Mouse (Mus musculus) right cerebral cortex, postnatal 10 days (tissue): ENCODE data around the gene Map1b.
A peak's percentile ranks its signal among the peaks of the same experiment; 100 is the strongest.

Experiments
- DNase-seq, 2 experiments: peaks; one replicate each; pipeline ENCODE4 v3.0.0; 2021; ENCODE audit warnings: low spot score in 2 of 2

The Map1b gene

DNA sequence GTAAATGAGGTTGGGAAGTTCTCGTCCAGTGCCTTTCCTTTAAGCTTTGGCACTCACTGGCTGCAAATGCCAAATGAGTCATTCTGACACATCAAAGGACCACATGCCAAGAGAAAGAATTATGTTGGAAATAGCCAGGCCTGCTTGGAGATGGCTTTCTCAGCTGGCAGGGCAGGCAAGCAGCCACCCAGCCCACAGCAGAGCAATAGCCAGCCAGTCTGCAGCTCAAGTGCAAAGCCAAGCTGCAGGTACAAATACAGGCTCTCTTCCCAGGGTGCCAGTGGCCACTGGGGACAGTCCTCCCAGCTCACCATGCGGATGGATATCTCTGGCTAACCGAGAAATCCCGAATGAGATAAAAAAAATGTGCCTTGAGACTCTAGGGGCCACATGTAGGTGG lies 12.1 kb upstream of the Map1b start:
- DNase-seq: no peak

DNA sequence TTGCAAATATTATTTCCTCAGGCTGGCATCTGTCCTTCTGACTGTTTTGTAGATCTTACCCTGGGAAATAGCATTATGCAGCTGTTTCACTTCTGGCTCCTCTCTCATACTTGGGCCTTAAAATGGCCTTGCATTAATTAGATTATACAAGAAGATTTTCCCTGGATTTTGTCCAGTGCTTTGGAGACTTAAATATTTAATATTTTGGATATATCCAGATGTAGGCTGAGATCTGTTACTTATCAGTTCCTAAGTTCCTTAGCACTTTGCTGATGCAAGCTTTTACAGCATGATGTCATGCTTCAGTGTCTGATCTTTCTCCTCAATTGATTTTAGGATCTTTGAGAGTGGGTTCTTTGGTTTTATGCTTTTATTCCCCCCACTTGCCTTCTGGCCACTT lies 11.6 kb upstream of the Map1b start:
- DNase-seq: no peak

DNA sequence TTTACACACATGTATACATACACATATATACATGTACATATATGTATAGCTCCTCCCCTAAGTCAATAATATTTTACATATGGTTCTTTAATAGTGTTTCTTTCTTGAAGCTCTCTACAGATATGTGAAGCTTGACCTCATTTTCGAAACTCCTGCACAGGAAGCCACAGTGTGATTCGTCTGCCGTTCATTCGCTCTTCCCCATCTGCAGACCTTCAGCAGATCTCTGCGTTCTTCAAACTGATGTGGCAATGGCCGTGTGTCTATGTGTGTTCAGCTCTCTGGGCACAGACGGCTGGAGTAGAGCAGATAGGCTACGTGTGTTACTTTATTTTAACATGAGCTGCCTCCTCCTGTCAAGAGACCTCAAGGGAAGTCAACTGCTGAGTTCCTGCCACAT lies 9.2 kb upstream of the Map1b start:
- no peak for DNase-seq

DNA sequence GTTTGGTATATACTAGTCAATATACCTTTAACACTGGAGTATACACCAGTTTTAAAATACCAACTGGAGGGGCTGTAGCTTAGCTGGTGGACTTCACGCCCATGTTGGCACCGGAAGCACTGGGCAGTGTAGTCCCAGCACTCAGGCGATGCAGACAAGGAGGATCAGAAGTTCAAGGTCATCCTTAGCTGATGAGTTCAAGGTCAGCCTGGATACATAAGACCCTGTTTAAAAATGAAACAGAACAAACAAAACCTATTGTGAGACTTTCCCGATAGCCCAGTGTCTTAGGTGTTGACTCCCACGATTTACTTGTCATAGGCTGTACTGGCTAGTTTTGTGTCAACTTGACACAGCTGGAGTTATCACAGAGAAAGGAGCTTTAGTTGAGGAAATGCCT lies 1.5 kb upstream of the Map1b start:
- no peak for DNase-seq

DNA sequence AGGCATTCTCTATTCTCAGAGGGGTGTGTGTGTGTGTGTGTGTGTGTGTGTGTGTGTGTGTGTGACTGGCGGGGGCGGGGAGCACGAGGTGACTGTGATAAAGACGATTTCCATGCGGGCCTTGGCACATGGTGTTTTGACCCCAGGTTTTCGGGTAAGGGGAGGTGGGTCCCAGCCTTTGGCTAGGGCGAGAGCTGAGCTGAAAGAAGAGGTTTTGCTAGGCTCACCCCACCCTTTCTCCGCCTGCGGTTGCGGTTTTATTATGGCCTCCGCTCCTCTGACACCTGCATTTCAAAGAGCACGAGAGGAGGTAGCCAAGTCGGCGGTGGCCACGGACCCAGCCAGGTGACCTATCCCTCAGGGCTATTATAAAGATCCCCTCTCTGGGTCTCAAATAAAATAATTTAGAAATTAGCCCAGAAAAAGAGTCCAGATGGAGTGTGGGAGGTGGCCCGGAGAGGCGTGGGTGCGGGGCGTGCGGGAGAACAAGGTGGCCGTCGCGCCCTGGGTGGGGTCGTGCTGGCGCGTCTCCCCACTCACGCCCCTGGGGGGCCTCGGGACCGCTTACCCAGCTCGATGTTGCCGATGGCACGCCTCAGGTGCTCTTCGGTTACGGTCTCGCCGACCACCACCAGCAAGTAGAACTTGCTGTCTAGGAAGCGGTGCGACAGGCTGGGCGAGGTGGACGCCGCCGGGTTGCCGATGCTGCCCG lies 448 bp downstream of the Map1b start:
- peak in 1 of 2 experiments; percentile 46 for DNase-seq

DNA sequence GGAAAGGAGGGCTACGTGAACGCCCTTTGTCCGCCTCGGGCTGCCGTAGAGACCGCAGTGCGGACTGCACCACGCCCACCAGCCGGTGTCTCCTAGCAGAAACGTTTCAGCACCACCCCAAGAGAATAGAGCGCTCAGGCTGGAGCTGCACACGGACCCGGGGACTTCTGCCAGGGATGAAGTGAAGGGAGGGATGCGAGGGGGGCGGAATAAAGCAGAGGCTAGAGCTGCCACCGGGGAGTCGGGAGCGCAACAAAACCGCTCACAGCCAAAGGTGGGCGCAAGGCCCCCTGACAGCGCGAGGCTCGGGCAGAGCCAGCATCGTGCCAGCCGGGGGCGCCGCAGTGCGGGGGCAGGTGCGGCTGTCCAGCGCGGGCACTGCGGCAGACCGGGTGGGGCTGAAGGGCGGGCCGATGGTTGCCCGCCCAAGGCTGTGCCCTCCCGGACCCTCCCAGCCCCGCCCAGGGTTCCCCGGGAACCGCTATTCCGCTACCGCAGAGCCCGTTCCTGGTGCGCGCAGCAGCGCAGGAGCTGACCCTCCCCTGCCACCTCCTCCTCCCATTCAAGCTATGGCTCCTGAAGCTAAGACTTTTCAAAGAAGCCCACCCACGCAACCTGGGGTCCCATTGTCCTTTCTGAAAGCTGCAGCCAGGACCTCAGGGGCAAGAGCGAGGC lies 1.3 kb downstream of the Map1b start:
- DNase-seq: peak; percentile 80 to 85

DNA sequence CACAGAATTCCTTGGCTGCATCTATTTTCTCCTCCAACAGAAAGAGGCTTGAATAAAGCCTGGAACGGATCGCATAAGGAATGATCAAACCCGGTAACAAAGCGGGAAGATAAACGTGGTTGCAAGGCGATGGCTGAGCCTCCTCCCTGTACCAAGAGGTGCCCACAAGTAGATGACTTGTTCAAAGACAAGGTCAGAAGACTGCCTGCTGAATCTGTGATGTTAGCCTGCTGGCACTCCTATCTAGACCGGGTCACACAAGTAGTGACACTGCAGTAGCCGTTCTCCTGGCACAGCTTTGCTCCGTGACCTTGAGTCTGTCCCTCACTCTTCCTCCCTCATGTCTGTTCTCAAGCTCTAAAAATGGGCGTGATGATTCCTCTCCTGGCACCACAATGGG lies 2.4 kb downstream of the Map1b start:
- peak in 1 of 2 experiments; percentile 57 for DNase-seq

DNA sequence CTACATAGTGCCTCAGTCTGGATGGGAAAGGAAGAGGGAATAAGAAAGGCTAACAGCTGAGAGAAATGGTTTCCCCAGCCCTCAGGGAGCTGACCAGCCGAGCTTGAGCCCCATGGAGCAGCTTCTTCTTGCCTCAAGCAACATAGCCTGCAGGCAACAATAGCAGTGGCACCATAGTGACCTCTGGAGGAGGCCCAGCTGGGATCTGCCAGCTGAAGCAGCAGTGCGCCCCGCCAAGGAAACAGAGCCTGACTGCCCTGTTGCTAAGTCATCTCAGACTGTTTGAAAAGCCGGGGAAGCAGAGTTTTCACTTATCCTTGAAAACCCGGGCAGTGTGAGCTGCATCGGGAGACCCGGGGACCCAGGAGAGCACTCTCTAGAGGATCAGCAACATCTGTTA lies 3.2 kb downstream of the Map1b start:
- DNase-seq: peak; percentile 74

DNA sequence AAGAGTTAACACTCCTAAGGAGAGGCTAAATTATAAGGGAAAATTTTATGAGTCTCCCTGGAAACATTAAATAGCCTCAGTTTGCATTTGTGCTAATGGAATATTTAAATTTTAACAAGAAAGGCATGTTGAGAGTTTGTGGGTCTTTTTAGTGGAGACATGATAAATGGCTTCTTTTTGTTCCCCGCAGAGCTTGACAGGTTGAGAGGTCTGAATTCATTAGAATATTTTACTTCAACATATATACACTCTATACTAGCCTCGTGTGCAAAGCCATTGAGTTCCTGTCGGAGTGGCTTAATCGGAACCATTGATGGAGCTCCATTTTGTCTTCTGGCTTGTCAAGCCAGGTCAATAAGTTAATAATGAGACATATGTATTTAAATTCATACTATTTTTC lies 6.4 kb downstream of the Map1b start:
- DNase-seq: no peak

DNA sequence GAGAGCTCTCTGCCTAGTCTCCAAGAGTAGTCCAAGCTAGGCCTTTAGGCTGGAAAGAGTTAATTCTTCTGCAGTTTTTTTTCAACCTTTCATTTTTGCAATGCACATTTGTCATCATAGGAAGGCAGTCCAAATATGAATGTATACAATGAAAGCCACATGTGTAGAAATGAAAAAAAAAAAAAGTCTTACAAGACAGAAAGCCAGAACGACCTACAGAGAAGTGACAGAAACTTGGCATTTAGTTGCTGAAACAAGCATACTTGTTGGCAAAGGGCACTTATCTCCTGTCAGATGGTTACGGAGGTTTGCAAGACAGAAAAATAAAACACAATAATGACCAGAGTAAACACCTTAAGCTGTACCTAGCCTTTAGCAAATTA lies 9.8 kb downstream of the Map1b start:
- no peak for DNase-seq

DNA sequence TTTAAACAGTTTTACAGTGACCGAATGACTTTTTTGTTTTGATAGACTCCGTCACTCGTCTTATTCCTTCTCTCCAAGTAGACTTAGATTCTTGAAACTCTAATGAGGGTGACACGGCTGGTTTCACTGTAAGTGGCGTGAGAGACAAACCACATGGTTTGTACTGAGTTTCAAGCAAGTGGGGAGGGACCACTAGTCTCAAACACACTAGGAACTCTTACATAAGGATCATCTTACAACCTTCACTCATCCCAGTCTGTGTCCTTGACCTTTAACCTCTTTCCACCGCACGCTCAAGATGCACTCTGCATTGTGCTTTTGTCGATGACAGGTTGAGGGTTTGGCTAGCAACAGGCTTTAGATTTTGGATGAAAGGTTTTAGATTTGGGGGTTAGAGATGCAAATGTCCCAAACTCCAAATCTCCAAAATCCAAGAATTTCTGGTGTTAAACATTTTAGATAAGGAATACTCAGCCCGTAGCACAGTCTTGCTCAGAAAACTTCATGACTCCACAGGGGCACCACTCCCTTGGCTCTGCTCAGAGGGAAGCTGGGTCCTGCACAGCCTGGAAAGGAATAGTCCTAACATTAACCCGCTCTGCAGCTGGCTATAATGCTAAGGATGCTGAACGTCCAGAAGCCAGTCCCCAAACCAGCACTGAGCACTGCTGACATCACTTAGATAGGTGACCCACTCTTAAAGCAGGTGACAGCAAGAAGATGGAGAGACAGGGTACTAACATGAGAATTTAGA lies 10.3 kb downstream of the Map1b start:
- DNase-seq: no peak

DNA sequence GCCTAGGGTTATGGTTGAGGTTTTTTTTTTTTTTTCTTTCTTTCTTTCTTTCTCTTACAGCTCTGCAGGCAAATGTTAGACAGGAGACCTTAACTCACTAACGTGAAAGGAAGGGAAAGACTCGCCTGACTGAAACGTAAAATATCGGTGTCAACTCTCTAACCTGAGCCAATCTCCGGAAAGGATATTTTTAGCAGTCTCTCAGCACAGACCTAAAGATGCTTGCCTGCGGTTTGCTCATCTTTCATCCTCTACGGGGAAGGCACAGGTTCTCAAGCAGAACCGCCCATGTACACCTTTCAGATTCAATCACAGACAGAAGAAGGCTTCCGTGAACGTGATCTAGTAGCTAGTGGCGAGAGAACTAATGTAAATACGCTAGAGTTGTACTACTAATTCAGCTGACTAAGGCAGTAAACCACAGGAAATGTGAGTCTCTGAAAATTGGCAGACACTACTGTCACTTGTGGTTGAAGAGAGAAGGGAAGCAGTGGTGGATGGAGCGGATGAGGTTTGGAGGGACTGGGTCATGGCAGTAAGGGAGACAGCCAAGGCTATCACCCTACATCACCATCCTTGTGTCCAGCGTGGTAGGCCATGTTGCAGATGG lies 12.9 kb downstream of the Map1b start:
- no peak for DNase-seq

DNA sequence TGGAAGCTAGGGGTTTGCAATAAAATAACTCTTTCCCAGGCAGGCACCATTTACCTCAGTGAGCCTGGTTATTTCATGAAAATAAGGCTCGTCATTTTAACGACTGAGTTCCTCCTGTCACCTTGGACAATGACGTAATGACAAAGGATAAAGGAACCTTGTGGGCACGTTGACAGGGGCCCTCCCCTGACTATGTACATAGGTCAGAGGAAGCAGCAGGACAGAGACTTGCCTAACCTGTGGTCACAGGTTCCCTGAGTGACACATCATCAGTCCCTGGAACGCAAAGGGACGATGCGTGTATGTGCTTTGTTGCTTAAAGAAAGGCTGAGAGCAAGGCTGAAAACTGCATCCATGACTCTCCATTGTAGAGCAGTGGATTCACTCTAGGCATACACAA lies 13.4 kb downstream of the Map1b start:
- DNase-seq: no peak

DNA sequence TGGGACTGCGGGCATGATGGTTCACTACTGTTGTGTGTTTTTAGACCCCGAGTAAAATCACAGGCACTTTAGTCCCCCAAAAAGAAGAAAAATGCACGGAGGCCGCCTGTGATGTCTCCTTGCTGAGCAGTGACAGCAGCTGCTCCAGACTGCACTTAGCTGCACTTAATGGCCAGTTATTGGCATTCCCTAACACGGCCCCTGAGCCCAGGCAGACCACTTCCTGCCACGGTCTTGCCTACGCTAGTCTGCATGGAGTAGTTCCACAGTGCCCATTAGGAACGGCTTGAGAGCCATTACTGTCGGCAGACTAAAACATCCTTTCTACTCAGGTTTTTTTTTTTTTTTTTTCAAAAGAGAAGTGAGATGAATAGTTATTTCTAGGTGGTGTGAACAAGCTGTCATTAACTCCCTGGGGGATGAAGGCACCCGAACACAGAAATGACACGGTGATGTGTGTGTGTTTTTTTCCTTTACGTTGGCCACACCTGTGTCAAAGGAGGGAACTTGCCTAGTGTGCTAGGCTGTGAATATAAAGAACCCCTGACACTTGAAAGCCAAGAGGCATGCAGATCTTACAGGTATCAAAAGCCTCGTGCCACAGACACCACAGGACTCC lies 14.1 kb downstream of the Map1b start:
- DNase-seq: no peak

DNA sequence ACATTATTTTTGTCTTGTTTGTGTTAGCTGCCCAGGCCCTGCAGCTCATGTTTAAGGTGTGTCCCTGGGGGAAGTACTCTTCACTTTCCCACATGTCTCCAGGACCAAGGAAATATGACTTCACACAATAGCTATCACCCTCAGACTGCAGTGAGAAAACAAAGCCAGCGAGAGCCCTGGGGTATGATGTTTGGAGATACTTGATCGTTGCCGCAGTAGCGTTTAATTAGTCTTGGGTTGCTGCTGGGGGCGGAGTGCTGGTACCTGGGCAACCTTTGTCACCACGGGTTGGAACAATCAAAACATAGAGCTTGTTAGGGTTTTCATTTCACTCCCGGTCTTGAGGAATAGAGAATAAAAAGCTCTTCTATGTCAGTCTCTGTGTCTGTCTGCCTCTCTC lies 14.9 kb downstream of the Map1b start:
- DNase-seq: no peak

DNA sequence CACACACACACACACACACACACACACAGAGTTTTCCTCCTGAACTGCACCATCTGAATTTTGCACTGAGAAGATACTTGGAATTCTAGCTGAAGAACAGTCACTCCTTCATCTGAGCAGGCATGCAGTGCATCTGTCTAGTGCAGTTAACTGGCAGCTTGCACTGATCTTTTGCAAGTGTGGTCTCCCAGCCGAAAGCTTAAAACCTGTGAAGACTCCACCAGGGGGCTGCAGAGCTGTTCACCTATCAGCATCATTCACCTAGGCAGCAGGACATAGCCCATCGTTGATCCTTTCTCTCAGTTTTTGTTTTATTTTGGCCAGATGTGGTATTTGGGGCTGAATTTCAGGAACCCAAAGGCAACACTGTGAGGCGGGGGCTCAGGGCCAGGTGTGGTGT lies 15.7 kb downstream of the Map1b start:
- DNase-seq: no peak

DNA sequence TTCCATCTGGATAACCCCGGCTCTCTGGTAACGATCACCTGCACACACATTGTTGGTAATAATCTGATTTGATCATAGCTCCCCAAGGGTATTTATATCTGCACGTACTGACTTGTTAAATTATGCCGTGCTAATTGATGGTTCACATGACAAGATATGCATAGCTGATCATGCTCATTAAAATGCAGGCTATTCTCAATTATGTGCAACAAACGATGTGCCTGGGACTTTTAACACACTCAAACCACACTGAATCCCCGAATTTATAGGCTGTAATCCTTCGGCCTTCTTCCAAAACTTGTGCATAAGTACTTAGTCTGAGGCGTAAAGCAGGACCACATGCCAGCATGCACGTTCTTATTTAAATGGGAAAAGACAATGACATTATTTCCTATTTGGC lies 16.6 kb downstream of the Map1b start:
- DNase-seq: no peak

DNA sequence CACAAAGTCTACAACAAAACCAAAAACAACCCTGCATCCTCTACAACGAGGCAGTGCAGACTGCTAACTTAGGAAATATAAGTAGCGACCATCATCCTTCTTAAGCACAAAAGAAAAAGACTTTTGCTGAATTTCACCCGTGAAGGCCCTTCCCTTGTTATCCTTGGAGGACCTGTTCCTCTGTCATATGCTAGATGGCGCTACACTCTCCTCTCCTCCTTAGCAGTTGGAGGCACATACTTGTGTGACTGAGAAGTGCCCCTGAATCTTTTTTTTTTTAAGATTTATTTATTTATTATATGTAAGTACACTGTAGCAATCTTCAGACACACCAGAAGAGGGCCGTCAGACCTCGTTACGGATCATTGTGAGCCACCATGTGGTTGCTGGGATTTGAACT lies 20.2 kb downstream of the Map1b start:
- DNase-seq: no peak

DNA sequence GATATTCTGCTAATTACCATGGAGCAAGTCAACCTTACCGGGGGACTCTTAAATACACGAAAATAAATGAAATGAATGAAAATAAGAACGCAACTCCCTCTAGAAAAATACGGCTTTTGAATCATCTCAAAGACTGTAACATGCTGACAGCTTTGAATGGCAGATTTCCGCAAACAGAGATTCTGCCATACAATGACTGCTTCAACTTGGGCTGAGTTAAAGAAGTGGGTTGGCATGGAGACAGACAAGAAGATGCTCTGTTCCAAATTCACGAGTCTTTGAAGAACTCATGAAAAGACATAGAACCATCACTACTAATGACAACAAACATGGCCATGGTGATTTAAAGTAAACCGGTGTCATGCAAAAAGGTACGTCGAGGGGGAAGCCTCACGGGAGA lies 21.9 kb downstream of the Map1b start:
- DNase-seq: no peak

DNA sequence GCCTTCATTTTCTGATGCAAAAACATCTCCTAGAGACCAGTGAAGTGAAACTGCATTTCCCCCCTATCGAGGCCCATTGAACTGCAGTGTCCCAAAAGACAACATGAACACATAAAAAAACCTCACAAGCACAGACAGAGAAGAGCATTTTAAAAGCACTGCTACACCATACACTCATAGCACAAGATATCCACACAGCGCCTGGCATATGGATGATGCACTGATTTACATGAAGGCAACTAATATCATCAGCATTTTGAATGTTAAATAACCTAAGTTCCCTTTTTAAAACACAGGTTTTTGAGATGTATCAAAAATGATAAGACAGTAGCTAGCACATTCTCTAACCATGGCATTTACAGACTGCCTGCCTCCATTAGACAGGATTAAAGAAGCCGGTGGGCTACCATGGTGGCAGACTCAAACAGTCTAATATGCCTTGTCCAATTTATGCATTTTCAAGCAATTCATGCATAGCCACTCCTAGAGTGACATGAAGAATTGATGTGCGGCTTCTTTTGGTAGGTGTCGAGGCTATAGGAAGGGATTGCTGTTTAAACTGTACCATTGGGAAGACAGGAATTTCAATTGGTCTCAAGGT lies 22.9 kb downstream of the Map1b start:
- DNase-seq: no peak

DNA sequence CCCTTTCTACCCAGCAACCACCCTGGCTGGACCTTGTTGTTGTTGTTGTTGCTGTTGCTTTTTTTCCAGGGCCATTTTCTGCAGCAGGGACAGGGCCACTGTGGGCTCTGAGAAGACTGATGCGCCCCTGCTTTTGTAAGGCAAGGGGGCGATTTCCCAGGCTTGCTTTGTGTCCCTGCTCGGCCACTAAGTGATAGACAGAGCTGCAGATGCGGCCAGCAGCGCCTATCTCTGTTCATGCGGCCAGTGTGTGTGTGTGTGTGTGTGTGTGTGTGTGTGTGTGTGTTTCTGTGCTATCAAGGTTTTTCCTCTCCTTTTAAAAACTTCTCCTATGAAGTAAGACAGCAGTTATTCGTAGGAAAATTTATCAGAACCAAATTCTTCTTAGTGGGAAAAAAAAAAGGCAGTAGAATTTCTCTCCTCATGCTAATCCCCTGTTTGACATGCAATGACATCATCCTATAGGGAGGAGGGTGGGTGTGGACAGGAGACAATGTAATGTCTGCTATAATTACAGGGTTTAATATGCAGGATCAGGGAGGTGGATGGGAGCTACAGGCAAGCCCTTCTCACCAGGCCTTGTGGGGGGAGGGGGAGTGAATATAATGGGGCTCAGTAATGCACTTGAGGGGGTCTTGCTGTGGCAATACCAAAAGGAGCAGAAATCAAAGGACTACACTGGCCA lies 23.6 kb downstream of the Map1b start:
- DNase-seq: no peak
